Mouse (Mus musculus): ENCODE measurements around the gene Pygo2. TPM values are rescaled to one million over a fixed set of nuclear protein-coding genes. Genes with fewer than 3 reads are reported as not detected.

The Pygo2 gene
- total and polyA plus RNA-seq, 3 experiments = 21.9 to 40.8 (median 29.7) TPM

DNA sequence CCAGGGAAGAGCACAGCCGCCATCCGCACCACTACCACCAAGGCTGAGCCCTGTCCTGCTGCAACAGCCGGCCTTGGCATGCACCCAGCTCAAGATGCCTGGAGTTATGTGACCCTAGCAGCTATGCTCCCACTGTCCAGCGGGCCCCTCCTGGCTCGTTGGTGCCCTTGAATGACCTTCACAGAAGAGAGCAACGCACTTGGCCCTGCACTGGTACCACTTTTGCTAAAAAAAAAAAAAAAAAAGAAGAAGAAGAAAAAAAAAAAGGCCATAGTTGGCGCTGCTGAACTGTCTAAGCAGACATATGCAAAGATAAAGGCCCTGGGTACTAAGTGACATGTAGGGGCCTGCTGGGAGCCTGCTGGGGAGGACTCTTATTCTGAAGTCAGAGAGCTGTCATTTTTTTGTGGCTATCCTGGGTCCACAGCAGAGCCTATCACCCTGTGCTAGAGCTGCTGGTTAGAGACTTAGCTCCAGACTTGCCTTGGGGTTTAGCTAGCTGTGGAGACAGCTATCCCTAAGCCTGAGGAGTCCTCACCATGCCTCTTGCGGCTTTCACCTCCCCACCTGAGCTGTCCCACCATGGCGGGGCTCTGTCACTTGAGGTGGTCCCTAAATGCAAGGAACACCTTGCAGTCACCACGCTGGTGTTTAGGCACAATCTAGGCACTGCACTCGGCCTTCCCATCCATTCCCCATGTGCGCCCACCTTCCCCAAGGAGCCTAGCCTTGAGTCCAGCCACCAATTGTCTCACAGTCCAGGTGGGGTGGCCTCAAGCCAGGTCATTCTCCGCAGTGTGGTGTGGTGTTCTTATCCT lies 18.9 kb downstream of the Pygo2 start:
- H3K27ac ChIP-seq (ENCODE audit: insufficient read depth, low read depth) = no peak overlapping the region
- H3K27me3 ChIP-seq (replicated peaks) = no peaks in the 10 kb centered on the region
- DNase-seq (ENCODE audit: extremely low read depth) = peak; percentile 49
- H3K9ac ChIP-seq (ENCODE audit: insufficient read depth, low read depth) = no peak overlapping the region
- peaks cover 11 to 28% of the 10 kb centered on the region in 2 experiments for H3K4me1 ChIP-seq (ENCODE audit: control insufficient read depth in 1 of 2, insufficient read depth in 2 of 2)
- dilution Hi-C loops (cut with MboI; ENCODE audit: extremely low pct_ligation_motif_present, extremely low pct_unique_long_range_greater_than_20kb, low sequenced_read_pairs) (no loop called here), in situ Hi-C loops (cut with MboI; ENCODE audit: low pct_ligation_motif_present, low pct_unique_long_range_greater_than_20kb, low sequenced_read_pairs) (loop anchor here (5.0 kb wide), 1 partner anchor 33 kb away; no protein-coding TSS in a partner anchor)
- TF ChIP-seq ZNF384 (IDR thresholded peaks at IDR 0.05; ENCODE audit: low read depth, low read length) = peak; percentile 96
- no peak for TF ChIP-seq E2F4 (IDR thresholded peaks at IDR 0.05; ENCODE audit: insufficient replicate concordance, low read depth, low read length)
- TF ChIP-seq EP300 (IDR thresholded peaks at IDR 0.05; ENCODE audit: low read length) = no peak
- no peak for TF ChIP-seq ZKSCAN1 (IDR thresholded peaks at IDR 0.05; ENCODE audit: borderline replicate concordance, low read depth, low read length)
- TF ChIP-seq POLR2A (IDR thresholded peaks at IDR 0.05; ENCODE audit: low read depth, low read length) = no peak
- TF ChIP-seq GABPA (IDR thresholded peaks at IDR 0.05; ENCODE audit: insufficient replicate concordance, low read depth, low read length) = no peak
- no peak for TF ChIP-seq ZC3H11A (IDR thresholded peaks at IDR 0.05; ENCODE audit: low read depth, low read length)
- no peaks in the 10 kb centered on the region for H3K9me3 ChIP-seq (replicated peaks; ENCODE audit: low read length)
- H3K36me3 ChIP-seq (replicated peaks in 1 of 2; ENCODE audit: control insufficient read depth in 1 of 2, insufficient read depth in 1 of 2, low read length in 1 of 2) = peaks cover 44 to 71% of the 10 kb centered on the region in 2 experiments
- H3K79me2 ChIP-seq (replicated peaks; ENCODE audit: control insufficient read depth, extremely low read depth, insufficient read depth, poor library complexity, severe bottlenecking) = no peaks in the 10 kb centered on the region
- no peak overlapping the region for H3K4me2 ChIP-seq (ENCODE audit: insufficient read depth, low read depth, poor library complexity, severe bottlenecking)
- no peak overlapping the region for H3K4me3 ChIP-seq (replicated peaks in 1 of 3; ENCODE audit: low read depth in 2 of 3, low read length in 2 of 3, poor library complexity in 1 of 3)

GRCm38 (mm10) chr3:89449541-89449940 lies 19.5 kb downstream of the Pygo2 start:
- peak; percentile 78 for DNase-seq (ENCODE audit: extremely low read depth)
- H3K9ac ChIP-seq (ENCODE audit: insufficient read depth, low read depth) = no peak overlapping the region
- peaks cover 11 to 28% of the 10 kb centered on the region in 2 experiments for H3K4me1 ChIP-seq (ENCODE audit: control insufficient read depth in 1 of 2, insufficient read depth in 2 of 2)
- no peaks in the 10 kb centered on the region for H3K27me3 ChIP-seq (replicated peaks)
- TF ChIP-seq JUND (conservative IDR thresholded peaks at IDR 0.05; ENCODE audit: low read depth, low read length) = no peak
- peak; percentile 75 to 84 for TF ChIP-seq CTCF (conservative IDR thresholded peaks at IDR 0.05 in 1 of 2, IDR thresholded peaks at IDR 0.05 in 1 of 2; ENCODE audit: low read depth in 2 of 2, low read length in 2 of 2)
- peak; percentile 74 for TF ChIP-seq RAD21 (IDR thresholded peaks at IDR 0.05; ENCODE audit: low read depth, low read length)
- peak; percentile 16; the same call in 1 of the 2 replicates for TF ChIP-seq IRF4 (IDR thresholded peaks at IDR 0.05; ENCODE audit: low read depth, low read length)
- TF ChIP-seq SMC3 (IDR thresholded peaks at IDR 0.05; ENCODE audit: low read depth, low read length) = peak; percentile 69
- no peak overlapping the region for H3K27ac ChIP-seq (ENCODE audit: insufficient read depth, low read depth)
- no peak overlapping the region for H3K4me2 ChIP-seq (ENCODE audit: insufficient read depth, low read depth, poor library complexity, severe bottlenecking)
- H3K36me3 ChIP-seq (replicated peaks in 1 of 2; ENCODE audit: control insufficient read depth in 1 of 2, insufficient read depth in 1 of 2, low read length in 1 of 2) = peaks cover 40 to 65% of the 10 kb centered on the region in 2 experiments
- no peak overlapping the region for H3K4me3 ChIP-seq (replicated peaks in 1 of 3; ENCODE audit: low read depth in 2 of 3, low read length in 2 of 3, poor library complexity in 1 of 3)
- dilution Hi-C loops (cut with MboI; ENCODE audit: extremely low pct_ligation_motif_present, extremely low pct_unique_long_range_greater_than_20kb, low sequenced_read_pairs) (no loop called here), in situ Hi-C loops (cut with MboI; ENCODE audit: low pct_ligation_motif_present, low pct_unique_long_range_greater_than_20kb, low sequenced_read_pairs) (loop anchor here (5.0 kb wide), 1 partner anchor 33 kb away; no protein-coding TSS in a partner anchor)
- no peaks in the 10 kb centered on the region for H3K9me3 ChIP-seq (replicated peaks; ENCODE audit: low read length)
- H3K79me2 ChIP-seq (replicated peaks; ENCODE audit: control insufficient read depth, extremely low read depth, insufficient read depth, poor library complexity, severe bottlenecking) = no peaks in the 10 kb centered on the region

GRCm38 (mm10) chr3:89451916-89452315 lies 21.9 kb downstream of the Pygo2 start:
- no peaks in the 10 kb centered on the region for H3K27me3 ChIP-seq (replicated peaks)
- peaks cover 20 to 41% of the 10 kb centered on the region in 2 experiments for H3K36me3 ChIP-seq (replicated peaks in 1 of 2; ENCODE audit: control insufficient read depth in 1 of 2, insufficient read depth in 1 of 2, low read length in 1 of 2)
- no peaks in the 10 kb centered on the region for H3K79me2 ChIP-seq (replicated peaks; ENCODE audit: control insufficient read depth, extremely low read depth, insufficient read depth, poor library complexity, severe bottlenecking)
- no peaks in the 10 kb centered on the region for H3K9me3 ChIP-seq (replicated peaks; ENCODE audit: low read length)
- peak; percentile 24 for DNase-seq (ENCODE audit: extremely low read depth)
- no peak overlapping the region for H3K9ac ChIP-seq (ENCODE audit: insufficient read depth, low read depth)
- no peak overlapping the region for H3K4me2 ChIP-seq (ENCODE audit: insufficient read depth, low read depth, poor library complexity, severe bottlenecking)
- in situ Hi-C loops (cut with MboI; ENCODE audit: low pct_ligation_motif_present, low pct_unique_long_range_greater_than_20kb, low sequenced_read_pairs) (no loop called here), dilution Hi-C loops (cut with MboI; ENCODE audit: extremely low pct_ligation_motif_present, extremely low pct_unique_long_range_greater_than_20kb, low sequenced_read_pairs) (no loop called here)
- H3K4me3 ChIP-seq (replicated peaks in 1 of 3; ENCODE audit: low read depth in 2 of 3, low read length in 2 of 3, poor library complexity in 1 of 3) = no peak overlapping the region
- H3K4me1 ChIP-seq (ENCODE audit: control insufficient read depth in 1 of 2, insufficient read depth in 2 of 2) = peaks cover 13 to 36% of the 10 kb centered on the region in 2 experiments
- H3K27ac ChIP-seq (ENCODE audit: insufficient read depth, low read depth) = no peak overlapping the region
- no peak for TF ChIP-seq SIN3A (IDR thresholded peaks at IDR 0.05; ENCODE audit: low read length)
- TF ChIP-seq IRF4 (IDR thresholded peaks at IDR 0.05; ENCODE audit: low read depth, low read length) = no peak
- no peak for TF ChIP-seq MEF2A (IDR thresholded peaks at IDR 0.05; ENCODE audit: borderline replicate concordance, low read depth, low read length)
- no peak for TF ChIP-seq RCOR1 (conservative IDR thresholded peaks at IDR 0.05; ENCODE audit: low read depth, low read length)
- TF ChIP-seq TCF12 (IDR thresholded peaks at IDR 0.05; ENCODE audit: low read depth, low read length) = no peak
- TF ChIP-seq ZC3H11A (IDR thresholded peaks at IDR 0.05; ENCODE audit: low read depth, low read length) = no peak
- no peak for TF ChIP-seq RAD21 (IDR thresholded peaks at IDR 0.05; ENCODE audit: low read depth, low read length)
- no peak for TF ChIP-seq HCFC1 (IDR thresholded peaks at IDR 0.05; ENCODE audit: low read depth, low read length)
- TF ChIP-seq ZMIZ1 (IDR thresholded peaks at IDR 0.05; ENCODE audit: low read depth, low read length) = no peak
- no peak for TF ChIP-seq MAZ (IDR thresholded peaks at IDR 0.05; ENCODE audit: low read depth, low read length)
- TF ChIP-seq PAX5 (IDR thresholded peaks at IDR 0.05; ENCODE audit: low read length) = no peak
- no peak for TF ChIP-seq POLR2AphosphoS2 (IDR thresholded peaks at IDR 0.05; ENCODE audit: low read depth, low read length)
- no peak for TF ChIP-seq CHD2 (IDR thresholded peaks at IDR 0.05; ENCODE audit: low read length)
- TF ChIP-seq GABPA (IDR thresholded peaks at IDR 0.05; ENCODE audit: insufficient replicate concordance, low read depth, low read length) = no peak
- no peak for TF ChIP-seq NRF1 (IDR thresholded peaks at IDR 0.05; ENCODE audit: low read depth, low read length)
- no peak for TF ChIP-seq NELFE (IDR thresholded peaks at IDR 0.05; ENCODE audit: low read depth, low read length)
- TF ChIP-seq EP300 (IDR thresholded peaks at IDR 0.05; ENCODE audit: low read length) = no peak

Measured in CH12.LX (cell line).